Mouse (Mus musculus): Measurements from ENCODE around the gene 1600014C10Rik. TPM values are rescaled to one million over a fixed set of nuclear protein-coding genes. Genes with fewer than 3 reads are reported as not detected.

1600014C10Rik gene
- polyA plus RNA-seq, 1 experiment from 2014 or later, result 16.0 TPM

DNA sequence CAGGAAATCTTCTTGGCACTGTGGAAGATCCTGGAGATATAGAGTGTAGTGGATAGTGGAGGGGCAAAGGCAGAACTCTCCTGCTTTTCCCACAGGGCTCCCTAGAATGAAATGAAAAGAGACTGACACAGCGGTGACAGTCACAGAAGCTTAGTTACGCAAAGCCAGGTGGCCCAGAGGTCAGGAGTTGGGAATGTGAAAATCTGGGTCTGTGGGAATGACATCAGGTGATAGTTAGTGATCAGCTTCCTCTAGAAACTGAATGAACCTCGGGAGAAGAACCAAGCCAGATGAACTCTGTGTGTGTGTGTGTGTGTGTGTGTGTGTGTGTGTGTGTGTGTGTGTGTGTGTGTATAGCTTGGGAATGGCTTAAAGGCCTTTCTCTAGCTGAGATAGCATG is 26.0 kb downstream of the 1600014C10Rik start:
- no peak for TF ChIP-seq CTCF (IDR thresholded peaks at IDR 0.05)
- TF ChIP-seq EP300 (IDR thresholded peaks at IDR 0.05), result no peak
- 56% methylated on average over 3 of the region's 3 CpGs for WGBS
- H3K36me3 ChIP-seq (ENCODE audit: insufficient read depth, low read length), result no peaks in the 10 kb centered on the region

GRCm38 (mm10) chr7:38209478-38210152 is 26.6 kb downstream of the 1600014C10Rik start:
- ATAC-seq (0 out of 2 replicates have a peak, but pooled peaks have one; percentile 25), DNase-seq (ENCODE audit: low spot score) (no peak)
- Histone ChIP-seq H3K4me3 (ENCODE audit: low read depth, low read length) (no peak overlapping the region), H3K4me1 (ENCODE audit: insufficient read depth, low read depth, low read length) (no peaks in the 10 kb centered on the region), H3K4me2 (replicated peaks; ENCODE audit: low read depth, low read length) (no peak overlapping the region), H3K9me3 (ENCODE audit: low read length) (no peaks in the 10 kb centered on the region), H3K36me3 (ENCODE audit: insufficient read depth, low read length) (no peaks in the 10 kb centered on the region), H3K9ac (replicated peaks; ENCODE audit: low read depth) (no peak overlapping the region), H3K27ac (ENCODE audit: low read length) (no peak overlapping the region), H3K27me3 (replicated peaks; ENCODE audit: insufficient read depth, low read length) (no peaks in the 10 kb centered on the region)
- no peak for TF ChIP-seq CTCF (IDR thresholded peaks at IDR 0.05)
- no peak for TF ChIP-seq EP300 (IDR thresholded peaks at IDR 0.05)
- WGBS, result 40% methylated on average over 11 of the region's 11 CpGs

More for the DNA sequence above, 26.0 kb downstream of the 1600014C10Rik start:
- Histone ChIP-seq H3K4me2 (replicated peaks; ENCODE audit: low read depth, low read length) (no peak overlapping the region), H3K27me3 (replicated peaks; ENCODE audit: insufficient read depth, low read length) (no peaks in the 10 kb centered on the region), H3K4me1 (ENCODE audit: insufficient read depth, low read depth, low read length) (no peaks in the 10 kb centered on the region), H3K27ac (ENCODE audit: low read length) (no peak overlapping the region), H3K4me3 (ENCODE audit: low read depth, low read length) (no peak overlapping the region), H3K9ac (replicated peaks; ENCODE audit: low read depth) (no peak overlapping the region), H3K9me3 (ENCODE audit: low read length) (no peaks in the 10 kb centered on the region)
- ATAC-seq (no peak), DNase-seq (ENCODE audit: low spot score) (no peak)

GRCm38 (mm10) chr7:38212651-38213062 is 29.6 kb downstream of the 1600014C10Rik start:
- Histone ChIP-seq H3K9ac (replicated peaks; ENCODE audit: low read depth) (no peak overlapping the region), H3K4me1 (ENCODE audit: insufficient read depth, low read depth, low read length) (no peaks in the 10 kb centered on the region), H3K4me3 (ENCODE audit: low read depth, low read length) (no peak overlapping the region), H3K36me3 (ENCODE audit: insufficient read depth, low read length) (no peaks in the 10 kb centered on the region), H3K27ac (ENCODE audit: low read length) (no peak overlapping the region), H3K4me2 (replicated peaks; ENCODE audit: low read depth, low read length) (no peak overlapping the region), H3K9me3 (ENCODE audit: low read length) (no peaks in the 10 kb centered on the region), H3K27me3 (replicated peaks; ENCODE audit: insufficient read depth, low read length) (no peaks in the 10 kb centered on the region)
- 15% methylated on average over 3 of the region's 3 CpGs for WGBS
- DNase-seq (ENCODE audit: low spot score) (peak; percentile 57), ATAC-seq (peak; percentile 14; the same call in 1 of the 2 replicates)
- TF ChIP-seq CTCF (IDR thresholded peaks at IDR 0.05), result no peak
- no peak for TF ChIP-seq EP300 (IDR thresholded peaks at IDR 0.05)

- Histone ChIP-seq H3K9ac (replicated peaks; ENCODE audit: low read depth) (no peak overlapping the region), H3K4me2 (replicated peaks; ENCODE audit: low read depth, low read length) (no peak overlapping the region), H3K27ac (ENCODE audit: low read length) (no peak overlapping the region), H3K36me3 (ENCODE audit: insufficient read depth, low read length) (no peaks in the 10 kb centered on the region), H3K4me3 (ENCODE audit: low read depth, low read length) (no peak overlapping the region), H3K9me3 (ENCODE audit: low read length) (no peaks in the 10 kb centered on the region), H3K27me3 (replicated peaks; ENCODE audit: insufficient read depth, low read length) (no peaks in the 10 kb centered on the region), H3K4me1 (ENCODE audit: insufficient read depth, low read depth, low read length) (no peaks in the 10 kb centered on the region)
- DNase-seq (ENCODE audit: low spot score) (no peak), ATAC-seq (no peak)
- TF ChIP-seq EP300 (IDR thresholded peaks at IDR 0.05) (no peak), CTCF (IDR thresholded peaks at IDR 0.05) (no peak)
- 45% methylated on average over 5 of the region's 5 CpGs for WGBS
Measured at GRCm38 (mm10) chr7:38214473-38215214, 31.6 kb downstream of the 1600014C10Rik start.

DNA sequence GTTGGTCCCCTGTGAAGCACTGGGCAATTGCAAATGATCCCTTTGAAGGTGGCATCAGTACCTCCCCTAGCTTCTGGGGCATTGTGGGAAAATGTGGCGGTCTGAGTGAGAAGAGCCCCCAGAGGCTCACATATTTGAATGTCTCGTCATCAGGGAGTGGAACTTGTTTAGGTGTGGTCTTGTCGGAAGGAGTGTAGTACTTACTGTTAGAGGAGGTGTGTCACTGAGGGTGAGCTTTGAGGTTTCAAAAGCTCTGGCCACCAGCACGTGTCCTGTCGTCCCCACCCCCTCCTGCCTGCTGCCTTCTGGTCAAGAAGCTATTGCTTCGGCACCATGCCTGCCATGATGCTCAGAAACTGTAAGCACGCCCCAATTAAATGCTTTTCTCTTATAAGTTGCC is 32.3 kb downstream of the 1600014C10Rik start:
- Histone ChIP-seq H3K4me3 (ENCODE audit: low read depth, low read length) (no peak overlapping the region), H3K27ac (ENCODE audit: low read length) (no peak overlapping the region), H3K9me3 (ENCODE audit: low read length) (no peaks in the 10 kb centered on the region), H3K4me2 (replicated peaks; ENCODE audit: low read depth, low read length) (no peak overlapping the region), H3K4me1 (ENCODE audit: insufficient read depth, low read depth, low read length) (no peaks in the 10 kb centered on the region), H3K9ac (replicated peaks; ENCODE audit: low read depth) (no peak overlapping the region), H3K27me3 (replicated peaks; ENCODE audit: insufficient read depth, low read length) (no peaks in the 10 kb centered on the region), H3K36me3 (ENCODE audit: insufficient read depth, low read length) (no peaks in the 10 kb centered on the region)
- ATAC-seq (no peak), DNase-seq (ENCODE audit: low spot score) (no peak)
- TF ChIP-seq CTCF (IDR thresholded peaks at IDR 0.05), result no peak
- TF ChIP-seq EP300 (IDR thresholded peaks at IDR 0.05), result no peak
- 72% methylated on average over 7 of the region's 7 CpGs for WGBS

DNA sequence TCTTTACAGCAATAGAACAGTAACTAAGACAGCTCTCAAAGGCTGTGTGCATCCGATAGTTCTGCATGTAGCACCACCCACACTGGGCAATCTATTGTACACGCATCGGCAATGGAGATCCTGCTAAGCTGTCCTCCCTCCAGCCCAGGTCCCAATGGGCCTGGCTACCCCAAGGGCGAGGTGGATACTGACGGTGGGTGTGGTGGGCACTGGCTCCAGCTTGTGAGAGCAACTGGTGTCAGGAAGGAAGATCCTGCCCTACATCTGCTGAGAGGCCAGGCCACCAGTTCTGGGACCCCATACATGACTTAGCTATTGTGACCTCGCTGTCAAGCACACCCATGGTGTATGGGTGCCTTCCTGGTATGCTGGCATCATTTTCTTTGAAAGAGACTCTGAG is 32.7 kb downstream of the 1600014C10Rik start:
- no peak for DNase-seq (ENCODE audit: low spot score)
- Histone ChIP-seq H3K4me2 (replicated peaks; ENCODE audit: low read depth, low read length) (no peak overlapping the region), H3K4me3 (ENCODE audit: low read depth, low read length) (no peak overlapping the region), H3K36me3 (ENCODE audit: insufficient read depth, low read length) (no peaks in the 10 kb centered on the region), H3K27ac (ENCODE audit: low read length) (no peak overlapping the region), H3K27me3 (replicated peaks; ENCODE audit: insufficient read depth, low read length) (no peaks in the 10 kb centered on the region), H3K4me1 (ENCODE audit: insufficient read depth, low read depth, low read length) (no peaks in the 10 kb centered on the region), H3K9me3 (ENCODE audit: low read length) (no peaks in the 10 kb centered on the region), H3K9ac (replicated peaks; ENCODE audit: low read depth) (no peak overlapping the region)
- TF ChIP-seq EP300 (IDR thresholded peaks at IDR 0.05), result no peak
- TF ChIP-seq CTCF (IDR thresholded peaks at IDR 0.05), result no peak
- ATAC-seq, result no peak
- WGBS, result 90% methylated on average over 6 of the region's 6 CpGs
